Mouse (Mus musculus): ENCODE measurements around the gene Cntnap1.

The Cntnap1 gene

GRCm38 (mm10) chr11:101171721-101172433, 1.6 kb downstream of the Cntnap1 start:
- peak; percentile 87 for DNase-seq

- no peak for DNase-seq
Measured at GRCm38 (mm10) chr11:101172434-101172815, 2.1 kb downstream of the Cntnap1 start.

- peak; percentile 88 for DNase-seq
Measured at GRCm38 (mm10) chr11:101173112-101173511, 2.8 kb downstream of the Cntnap1 start.

DNA sequence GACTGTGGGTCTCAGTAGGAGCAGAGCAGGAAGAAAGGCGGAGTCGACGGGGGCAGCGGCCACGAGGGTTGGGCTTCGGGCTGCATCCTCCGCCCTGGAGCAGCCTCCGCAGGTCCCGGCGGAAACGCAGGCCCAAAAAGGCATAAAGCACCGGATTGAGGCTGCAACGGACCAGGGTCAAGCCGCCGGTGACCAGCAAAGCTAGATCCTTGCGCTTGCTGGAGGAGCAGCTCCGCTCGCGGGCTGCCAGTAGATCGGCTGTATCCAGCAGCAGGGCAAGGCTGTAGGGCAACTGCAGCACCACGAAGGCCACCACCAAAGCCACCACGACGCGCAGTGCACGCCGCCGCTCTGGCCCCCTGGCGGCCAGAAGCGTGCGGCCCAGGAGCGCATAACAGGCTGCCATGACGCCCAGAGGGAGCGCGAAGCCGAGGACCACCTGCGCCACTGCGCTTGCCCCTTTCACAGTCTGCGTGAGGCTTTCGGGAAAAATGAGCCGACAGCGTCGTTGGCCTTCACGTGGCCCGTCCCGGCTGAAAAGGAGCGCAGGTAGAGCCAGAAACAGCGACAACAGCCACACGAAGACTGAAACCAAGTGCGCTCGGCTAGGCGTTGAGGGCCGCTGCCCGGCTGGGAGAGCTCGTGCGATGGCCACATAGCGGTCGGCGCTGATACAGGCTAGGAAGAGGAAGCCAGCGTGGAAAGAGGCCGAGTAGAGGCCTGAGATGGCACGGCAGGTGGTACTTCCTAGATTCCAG, 3.5 kb downstream of the Cntnap1 start:
- DNase-seq, result peak; percentile 92

GRCm38 (mm10) chr11:101174389-101174745, 4.0 kb downstream of the Cntnap1 start:
- peak; percentile 63 for DNase-seq

- DNase-seq, result no peak
Measured at GRCm38 (mm10) chr11:101174851-101175628, 4.7 kb downstream of the Cntnap1 start, which contains the start of gene Ccr10. Gene Ccr10 (minus strand): TSS chr11:101175443.

GRCm38 (mm10) chr11:101175636-101176116, 5.4 kb downstream of the Cntnap1 start:
- no peak for DNase-seq

DNA sequence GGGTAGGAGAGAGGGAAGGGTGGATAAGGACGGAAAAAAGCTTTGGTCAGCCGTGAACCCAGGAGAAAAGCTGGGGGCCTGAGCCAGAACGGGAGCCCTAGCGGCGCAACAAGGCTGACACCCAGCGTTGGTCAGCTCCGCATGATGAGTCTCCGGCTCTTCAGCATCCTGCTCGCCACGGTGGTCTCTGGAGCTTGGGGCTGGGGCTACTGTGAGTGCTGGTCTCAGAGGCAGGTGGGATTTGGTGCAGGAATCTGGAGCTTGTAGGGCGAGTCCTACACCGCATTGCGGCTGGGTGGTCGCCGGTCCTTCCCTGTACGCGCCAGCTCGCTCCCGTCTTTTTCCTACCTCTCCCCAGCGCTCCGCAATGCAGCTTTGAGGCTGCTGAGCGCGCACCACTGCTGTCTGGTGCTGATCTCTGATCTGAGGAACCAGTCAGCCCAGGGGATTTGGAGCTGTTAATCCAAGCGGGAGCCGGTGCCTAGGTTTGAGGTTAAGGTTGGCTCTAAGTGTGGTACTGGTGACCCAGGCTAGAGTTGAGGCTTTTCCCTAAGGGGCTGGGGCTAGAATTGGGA, 5.9 kb downstream of the Cntnap1 start:
- peak; percentile 78 for DNase-seq

GRCm38 (mm10) chr11:101176933-101177773, 6.8 kb downstream of the Cntnap1 start:
- DNase-seq, result peak; percentile 79

DNA sequence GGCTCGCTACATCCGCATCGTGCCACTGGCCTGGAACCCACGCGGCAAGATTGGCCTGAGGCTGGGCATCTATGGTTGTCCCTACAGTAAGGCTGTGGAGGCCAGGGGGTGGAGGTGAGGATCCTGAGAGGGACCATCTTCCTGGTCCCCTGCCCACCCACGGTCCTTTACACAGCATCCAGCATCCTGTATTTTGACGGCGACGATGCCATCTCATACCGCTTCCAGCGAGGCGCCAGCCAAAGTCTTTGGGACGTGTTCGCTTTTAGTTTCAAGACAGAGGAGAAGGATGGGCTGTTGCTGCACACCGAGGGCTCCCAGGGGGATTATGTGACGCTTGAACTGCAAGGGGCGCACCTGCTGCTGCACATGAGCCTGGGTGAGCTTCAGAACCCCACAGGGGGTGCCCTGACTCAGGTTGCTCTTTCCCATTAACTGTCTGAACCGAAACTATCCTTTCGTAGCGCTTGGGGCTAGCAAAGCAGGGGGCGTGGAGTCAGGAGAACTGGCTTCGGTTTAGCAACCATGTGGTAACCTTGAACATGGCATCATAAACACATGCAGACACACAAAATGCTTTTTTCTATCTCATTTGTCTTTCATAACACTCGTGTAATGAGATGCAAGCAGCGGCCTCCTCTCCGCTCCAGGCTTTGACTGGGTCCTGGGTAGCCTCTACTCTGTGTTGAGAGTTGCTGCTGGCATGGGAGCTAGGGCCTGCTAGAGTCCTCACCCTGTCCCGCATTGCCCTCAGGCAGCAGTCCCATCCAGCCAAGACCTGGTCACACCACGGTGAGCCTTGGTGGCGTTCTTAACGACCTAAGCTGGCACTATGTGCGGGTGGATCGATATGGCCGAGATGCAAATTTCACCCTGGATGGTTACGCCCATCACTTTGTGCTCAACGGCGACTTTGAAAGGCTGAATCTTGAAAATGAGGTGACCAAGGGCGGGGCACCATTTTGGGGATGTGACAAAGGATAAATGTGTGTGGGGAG, 8.0 kb downstream of the Cntnap1 start:
- no peak for DNase-seq

DNA sequence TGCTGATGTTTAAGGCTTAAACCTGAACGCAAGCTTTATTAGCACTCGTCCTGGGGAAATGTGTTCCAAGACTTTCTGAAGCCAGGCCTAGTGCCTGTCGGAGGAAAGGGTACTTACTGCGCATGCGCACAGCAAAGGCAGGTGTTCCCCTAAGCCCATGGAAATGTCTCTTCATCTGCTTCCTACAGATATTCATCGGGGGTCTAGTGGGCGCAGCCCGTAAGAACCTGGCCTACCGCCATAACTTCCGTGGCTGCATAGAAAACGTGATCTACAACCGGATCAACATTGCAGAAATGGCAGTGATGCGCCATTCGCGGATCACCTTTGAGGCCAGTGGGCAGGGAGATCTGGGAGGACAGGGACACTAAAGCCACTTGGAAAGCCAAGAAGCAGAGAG, 9.0 kb downstream of the Cntnap1 start:
- no peak for DNase-seq

GRCm38 (mm10) chr11:101180261-101180660, 9.9 kb downstream of the Cntnap1 start:
- no peak for DNase-seq

DNA sequence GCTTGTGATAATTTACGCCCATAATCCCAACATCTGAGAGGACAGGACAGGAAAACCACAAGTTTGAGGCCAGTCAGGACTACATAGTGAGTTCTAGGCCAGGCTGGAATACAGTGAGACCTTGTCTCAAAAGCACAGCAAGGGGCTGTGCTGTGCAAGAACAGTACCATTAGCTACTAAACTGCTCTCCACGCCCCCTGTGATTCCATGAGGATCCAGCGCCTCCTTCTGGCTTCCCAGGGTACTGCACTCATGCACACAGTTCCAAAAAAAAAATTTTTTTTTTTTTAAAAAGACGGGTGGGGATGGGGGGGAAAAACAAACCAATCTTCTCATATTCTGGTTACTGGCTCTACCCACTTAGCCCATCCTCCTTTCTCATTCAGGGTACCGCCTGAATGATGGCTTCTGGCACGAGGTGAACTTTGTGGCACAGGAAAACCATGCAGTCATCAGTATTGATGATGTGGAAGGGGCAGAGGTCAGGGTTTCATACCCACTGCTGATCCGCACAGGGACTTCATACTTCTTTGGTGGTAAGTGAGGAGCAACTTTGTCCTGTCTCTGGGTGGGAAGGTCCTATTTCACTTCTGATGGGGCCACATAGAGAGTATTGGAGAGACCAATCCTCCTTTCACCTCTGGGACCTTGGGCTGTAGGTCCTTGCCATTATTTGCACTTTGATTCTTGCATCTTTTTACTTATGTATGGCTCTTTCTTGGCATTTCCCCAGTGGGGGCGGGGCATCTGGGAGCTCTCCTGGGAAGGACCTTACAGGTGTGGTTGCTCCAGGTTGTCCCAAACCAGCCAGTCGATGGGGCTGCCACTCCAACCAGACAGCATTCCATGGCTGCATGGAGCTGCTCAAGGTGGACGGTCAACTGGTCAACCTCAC, 10.8 kb downstream of the Cntnap1 start:
- DNase-seq, result peak; percentile 84

- DNase-seq, result no peak
Measured at GRCm38 (mm10) chr11:101181961-101182360, 11.6 kb downstream of the Cntnap1 start.

GRCm38 (mm10) chr11:101182771-101183517, 12.6 kb downstream of the Cntnap1 start:
- DNase-seq, result peak; percentile 59

GRCm38 (mm10) chr11:101184984-101185383, 14.7 kb downstream of the Cntnap1 start:
- DNase-seq, result no peak

DNA sequence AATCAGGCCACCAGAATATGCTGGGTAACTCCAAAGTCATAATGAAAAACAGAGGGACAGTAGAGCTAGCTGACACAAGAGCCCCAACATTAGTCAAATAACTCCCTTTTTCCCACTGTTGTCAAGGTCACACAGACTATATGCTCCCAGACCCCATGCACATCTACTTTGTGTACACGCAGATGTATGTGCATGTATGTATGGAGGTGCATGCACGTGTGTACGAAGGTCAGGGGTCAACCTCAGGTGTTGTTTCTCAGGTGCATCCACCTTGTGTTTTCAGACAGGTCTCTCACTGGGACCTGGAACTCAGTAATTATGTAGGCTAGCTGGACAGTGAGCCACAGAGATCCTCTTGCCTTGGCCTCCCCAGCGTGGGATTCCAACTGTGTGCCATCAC, 15.1 kb downstream of the Cntnap1 start:
- DNase-seq, result no peak

DNA sequence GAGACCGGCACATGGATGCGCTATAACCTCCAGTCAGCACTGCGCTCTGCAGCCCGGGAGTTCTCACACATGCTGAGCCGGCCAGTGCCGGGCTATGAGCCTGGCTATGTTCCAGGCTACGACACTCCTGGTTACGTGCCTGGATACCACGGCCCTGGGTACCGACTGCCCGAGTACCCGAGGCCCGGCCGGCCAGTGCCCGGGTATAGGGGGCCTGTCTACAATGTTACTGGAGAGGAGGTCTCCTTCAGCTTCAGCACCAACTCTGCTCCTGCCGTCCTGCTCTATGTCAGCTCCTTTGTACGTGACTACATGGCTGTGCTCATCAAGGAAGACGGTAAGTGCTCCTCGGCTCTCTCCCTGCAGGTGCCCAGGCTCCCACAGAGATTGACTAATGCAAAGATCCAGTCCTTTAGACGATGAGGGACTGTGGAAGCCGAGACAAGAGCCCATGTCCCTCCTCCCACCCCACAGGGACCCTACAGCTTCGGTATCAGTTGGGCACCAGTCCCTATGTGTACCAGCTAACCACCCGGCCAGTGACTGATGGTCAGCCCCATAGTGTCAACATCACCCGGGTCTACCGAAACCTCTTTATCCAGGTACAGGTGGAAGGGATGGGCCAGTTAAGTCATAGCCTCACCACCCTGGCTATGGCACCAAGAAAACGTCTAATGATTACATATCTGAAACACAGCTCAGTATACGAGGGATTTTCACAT, 16.4 kb downstream of the Cntnap1 start:
- DNase-seq, result no peak

Measured in kidney, postnatal 10 days (tissue).